Comparison of ENCODE assay signal across 23 mouse cellular contexts in the genomic region with DNA sequence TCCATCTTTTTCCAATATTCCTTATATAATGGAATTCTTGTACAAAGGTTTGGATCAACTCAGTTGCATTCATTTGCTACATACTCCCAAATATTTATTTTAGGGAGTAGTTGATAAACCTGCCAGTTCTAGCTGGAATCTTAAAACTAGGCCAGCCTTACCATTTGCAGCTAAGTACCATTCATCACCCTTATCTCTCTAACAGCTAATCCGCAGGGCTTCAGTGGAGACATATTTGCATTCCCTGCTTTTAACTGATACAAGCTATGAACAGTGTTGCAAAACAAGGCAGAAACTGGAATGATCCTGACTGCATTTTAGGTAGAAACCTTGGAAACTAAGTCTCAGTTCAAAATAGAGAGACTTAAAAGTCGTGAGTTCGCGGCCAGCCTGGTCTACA.
"Had no signal": no experiment of that assay in that cellular context is flagged by ENCODE, and none has a peak within 500 bp of the region (broad histone marks: within the 10 kb centered on the region; RNA-seq: fewer than 3 reads in every experiment).

No protein-coding gene starts in this region.

- H3K4me2 ChIP-seq: limb, embryonic 13.5 days; liver, embryonic 12.5 days; liver, embryonic 15.5 days; midbrain, embryonic 13.5 days; neural tube, embryonic 13.5 days had no signal

- H3K4me1 ChIP-seq: limb, embryonic 13.5 days; liver, embryonic 12.5 days; liver, embryonic 15.5 days; megakaryocyte, embryonic 14.5 days had no signal

- ATAC-seq: intestine, postnatal 0 days; liver, embryonic 12.5 days; lung, postnatal 0 days; midbrain, embryonic 13.5 days; midbrain, embryonic 16.5 days had no signal

- DNase-seq: kidney, adult 2 months; kidney, postnatal 25 days; layer of hippocampus, adult 9-11 months; liver; lung, postnatal 36 days; retina, postnatal 1 day; right cerebral cortex, postnatal 25 days; spleen, adult 18-20 months; thymus, postnatal 25 days had no signal

- H3K9ac ChIP-seq: limb, embryonic 13.5 days; liver, embryonic 12.5 days; liver, embryonic 15.5 days; midbrain, embryonic 13.5 days; neural tube, embryonic 13.5 days had no signal

- H3K27ac ChIP-seq: kidney, postnatal 0 days; layer of hippocampus, adult 2 months; limb, embryonic 10.5 days; limb, embryonic 13.5 days; liver, embryonic 12.5 days; liver, embryonic 15.5 days; midbrain, embryonic 10.5 days; midbrain, embryonic 13.5 days; neural tube, embryonic 13.5 days had no signal

- H3K36me3 ChIP-seq: limb, embryonic 10.5 days; limb, embryonic 13.5 days; liver, embryonic 12.5 days; liver, embryonic 15.5 days; midbrain, embryonic 10.5 days; midbrain, embryonic 13.5 days; neural tube, embryonic 13.5 days had no signal

- H3K4me3 ChIP-seq: layer of hippocampus, adult 2 months; limb, embryonic 10.5 days; limb, embryonic 13.5 days; liver, embryonic 12.5 days; liver, embryonic 15.5 days; megakaryocyte, embryonic 14.5 days; midbrain, embryonic 10.5 days; midbrain, embryonic 13.5 days; myocyte; neural tube, embryonic 13.5 days had no signal

- H3K9me3 ChIP-seq: limb, embryonic 10.5 days; limb, embryonic 13.5 days; liver, embryonic 12.5 days; liver, embryonic 15.5 days; megakaryocyte, embryonic 14.5 days; midbrain, embryonic 10.5 days; midbrain, embryonic 13.5 days; neural tube, embryonic 13.5 days had no signal

- H3K27me3 ChIP-seq: limb, embryonic 13.5 days; liver, embryonic 15.5 days; midbrain, embryonic 13.5 days; neural tube, embryonic 13.5 days had no signal
